Mouse (Mus musculus) MEL (cell line): ENCODE measurements at regions not wholly inside any gene's neighbourhood (a gene's known extent, or its start where the extent isn't known, plus 50 kb on each side); places are given as distances from the start of the nearest gene placed in this dataset.

ENCODE experiments used
- CHD2 ChIP-seq: IDR thresholded peaks from 2 replicates; pipeline ENCODE4 v1.6.1; 2011; ENCODE audit warnings: low read length, improper control_type of control experiment
- CTCF ChIP-seq, 3 experiments: IDR thresholded peaks in 2 of 3; conservative IDR thresholded peaks in 1 of 3; 2 replicates each; pipeline ENCODE4 v1.5.1; 2011 to 2012; ENCODE audit warnings: low read length in 3 of 3, low read depth in 2 of 3, mild to moderate bottlenecking in 2 of 3, improper control_type of control experiment in 1 of 3, inconsistent platforms in 1 of 3, mixed read lengths in 1 of 3, moderate library complexity in 1 of 3; ENCODE audit not compliant: control insufficient read depth in 1 of 3, insufficient read depth in 1 of 3, poor library complexity in 1 of 3, severe bottlenecking in 1 of 3
- JUND ChIP-seq: IDR thresholded peaks from 2 replicates; pipeline ENCODE4 v1.6.1; 2011; ENCODE audit warnings: low read depth, mild to moderate bottlenecking, improper control_type of control experiment, low read length
- KAT2A ChIP-seq: conservative IDR thresholded peaks from 2 replicates; pipeline ENCODE4 v1.6.1; 2012; ENCODE audit warnings: low read depth, low read length, improper control_type of control experiment, inconsistent platforms
- MXI1 ChIP-seq: IDR thresholded peaks from 2 replicates; pipeline ENCODE4 v1.6.1; 2011; ENCODE audit warnings: mild to moderate bottlenecking, low read depth, low read length, improper control_type of control experiment
- POLR2A ChIP-seq, 2 experiments: IDR thresholded peaks; 2 replicates each; pipeline ENCODE4 v1.6.1; 2011 to 2012; ENCODE audit warnings: low read length in 2 of 2, mild to moderate bottlenecking in 2 of 2, control low read depth in 1 of 2, improper control_type of control experiment in 1 of 2, low read depth in 1 of 2, moderate library complexity in 1 of 2; ENCODE audit not compliant: control insufficient read depth in 1 of 2, insufficient read depth in 1 of 2, poor library complexity in 1 of 2
- POLR2AphosphoS2 ChIP-seq: IDR thresholded peaks from 2 replicates; pipeline ENCODE4 v1.6.1; 2011; ENCODE audit warnings: low read length, improper control_type of control experiment
- TCF12 ChIP-seq: IDR thresholded peaks from 2 replicates; pipeline ENCODE4 v1.6.1; 2014; ENCODE audit warnings: low read depth, mild to moderate bottlenecking, inconsistent platforms, low read length, improper control_type of control experiment, moderate library complexity
- ZC3H11A ChIP-seq: IDR thresholded peaks from 2 replicates; pipeline ENCODE4 v1.6.1; 2012; ENCODE audit warnings: low read depth, mild to moderate bottlenecking, inconsistent platforms, low read length, improper control_type of control experiment

DNA sequence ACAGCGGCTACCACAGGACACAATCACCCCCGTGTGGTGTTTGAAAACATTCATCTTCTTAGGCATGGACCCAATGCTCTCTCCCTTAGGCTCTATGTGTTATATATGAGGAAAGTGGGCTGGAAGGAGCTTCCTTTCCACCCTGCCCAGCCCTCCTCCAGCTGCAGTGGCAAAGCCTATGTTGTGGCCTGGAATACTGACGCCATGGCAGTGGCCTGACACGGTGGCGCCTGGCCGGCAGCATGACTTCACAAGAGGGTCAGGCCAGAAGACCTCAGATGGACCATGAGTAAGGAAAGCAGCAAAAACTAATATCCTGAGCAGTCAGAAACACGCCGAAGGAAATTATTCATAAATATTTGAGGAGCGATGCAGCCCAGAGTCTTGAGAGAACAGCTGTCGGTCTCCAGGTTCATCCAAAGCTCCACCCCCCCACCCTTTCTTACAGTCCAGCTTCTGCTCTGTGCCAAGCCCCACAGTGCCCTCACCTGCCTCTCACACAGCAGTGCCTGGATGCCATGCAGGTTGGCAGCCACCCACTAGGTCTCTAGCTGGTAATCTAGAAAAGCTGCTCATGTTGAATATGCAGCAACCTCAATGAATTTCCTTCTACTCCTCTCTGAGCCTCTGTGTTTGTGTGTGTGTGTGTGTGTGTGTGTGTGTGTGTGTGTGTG lies 577.3 kb upstream of the Clint1 start:
- TF ChIP-seq TCF12 (no peak), KAT2A (no peak), JUND (no peak), CTCF (IDR thresholded peaks at IDR 0.05 in 2 of 3, conservative IDR thresholded peaks at IDR 0.05 in 1 of 3; ENCODE audit: control insufficient read depth in 1 of 3, insufficient read depth in 1 of 3, low read depth in 2 of 3, low read length in 3 of 3, poor library complexity in 1 of 3, severe bottlenecking in 1 of 3) (no peak), ZC3H11A (no peak), POLR2AphosphoS2 (no peak), POLR2A (IDR thresholded peaks at IDR 0.05; ENCODE audit: control insufficient read depth in 1 of 2, insufficient read depth in 1 of 2, low read depth in 1 of 2, low read length in 2 of 2, poor library complexity in 1 of 2) (no peak), MXI1 (no peak), CHD2 (no peak)
